Mouse (Mus musculus) liver, adult 2 months (tissue): Measurements from ENCODE around the gene Gm10644. TPM values are rescaled to one million over a fixed set of nuclear protein-coding genes. Genes with fewer than 3 reads are reported as not detected.

Experiments
- DNase-seq: peaks from one replicate; pipeline ENCODE4 v3.0.0-alpha.2; 2011; ENCODE audit warnings: low read depth, low spot score; ENCODE audit errors: extremely low read depth
- H3K27ac ChIP-seq: fragments of 200-500 bp; replicated peaks from 2 replicates; pipeline ENCODE4 v1.5.1; 2012; ENCODE audit warnings: low read depth, mild to moderate bottlenecking, control low read depth, inconsistent platforms, low read length; ENCODE audit not compliant: insufficient read depth
- H3K27me3 ChIP-seq: fragments of 200-500 bp; 2 replicates; pipeline ENCODE4 v1.6.1; 2012; ENCODE audit warnings: mild to moderate bottlenecking, moderate library complexity, low read length, inconsistent platforms; ENCODE audit not compliant: control insufficient read depth, insufficient read depth
- H3K36me3 ChIP-seq: fragments of 200-500 bp; 2 replicates; pipeline ENCODE4 v1.6.1; 2012; ENCODE audit warnings: low read length, inconsistent platforms; ENCODE audit not compliant: control insufficient read depth, insufficient read depth
- H3K4me1 ChIP-seq: fragments of 200-500 bp; 2 replicates; pipeline ENCODE4 v1.6.1; 2011; ENCODE audit warnings: low read length; ENCODE audit not compliant: control insufficient read depth, insufficient read depth
- H3K4me3 ChIP-seq: fragments of 200-500 bp; 2 replicates; pipeline ENCODE4 v1.5.1; 2011; ENCODE audit warnings: low read depth, mild to moderate bottlenecking, control low read depth, low read length, moderate library complexity; ENCODE audit not compliant: insufficient read depth
- H3K79me2 ChIP-seq: fragments of 200-500 bp; 2 replicates; pipeline ENCODE4 v1.6.1; 2012; ENCODE audit warnings: inconsistent platforms, mild to moderate bottlenecking, low read length, moderate library complexity; ENCODE audit not compliant: control insufficient read depth, insufficient read depth
- H3K9ac ChIP-seq: fragments of 200-500 bp; 2 replicates; pipeline ENCODE4 v1.6.1; 2012; ENCODE audit warnings: low read depth, mild to moderate bottlenecking, control low read depth, inconsistent platforms, low read length
- CTCF ChIP-seq: fragments of 200-500 bp; IDR thresholded peaks from 2 replicates; pipeline ENCODE4 v1.5.1; 2011; ENCODE audit warnings: low read depth, low read length, control low read depth
- POLR2A ChIP-seq: fragments of 200-500 bp; IDR thresholded peaks from 2 replicates; pipeline ENCODE4 v1.6.1; 2011; ENCODE audit warnings: low read length, control low read depth; ENCODE audit not compliant: insufficient read depth; ENCODE audit errors: extremely low read depth
- WGBS: fragments of 180-500 bp; shearing (Covaris S2); methylation state at CpG from one replicate; pipeline ENCODE4 v1.1.7; 2018; 5-methylcytosine and 5-hydroxymethylcytosine counted together
- polyA plus RNA-seq: library from polyadenylated mRNA; depleted of rRNA; stranded (reverse); fragments of >200 nt; gene quantifications from 2 replicates; pipeline ENCODE4 v1.2.3, GENCODE M21; 2012; rRNA removed
- total RNA-seq: library from RNA; depleted of rRNA; stranded (reverse); fragments of >200 nt; gene quantifications from 2 replicates; pipeline ENCODE4 v1.2.3, GENCODE M21; 2014; rRNA removed

The Gm10644 gene
- total RNA-seq: 1.8 and 2.0 TPM in 2 replicates
- polyA plus RNA-seq: 4.0 and 4.3 TPM in 2 replicates

GRCm38 (mm10) chr8:83955106-83955957 is at the start of gene Gm10644, which contains the start of gene Asf1b:
TSS of gene Gm10644 (minus strand) at chr8:83955205.
TSS of gene Asf1b (plus strand) at chr8:83955507.
- H3K79me2 ChIP-seq: no peaks in the 10 kb centered on the region
- H3K27me3 ChIP-seq: no peaks in the 10 kb centered on the region
- DNase-seq: peak; percentile 99
- no peaks in the 10 kb centered on the region for H3K36me3 ChIP-seq
- 0 out of 2 replicates have a peak, but pooled peaks cover 1% of the 10 kb centered on the region for H3K4me1 ChIP-seq
- under 1% methylated on average over 75 of the region's 75 CpGs for WGBS
- TF ChIP-seq POLR2A: peak; percentile 64; the same call in 1 of the 2 replicates
- TF ChIP-seq CTCF: peak; percentile 86
- peak within 1 kb of the TSS; percentile 75 for H3K4me3 ChIP-seq
- peak within 1 kb of the TSS; percentile 75 for H3K9ac ChIP-seq
- H3K27ac ChIP-seq: peak within 1 kb of the TSS; percentile 89

- Histone ChIP-seq H3K36me3 (no peaks in the 10 kb centered on the region), H3K27me3 (no peaks in the 10 kb centered on the region), H3K9ac (peak overlapping the region; percentile 88), H3K4me1 (peaks cover 16% of the 10 kb centered on the region), H3K79me2 (no peaks in the 10 kb centered on the region), H3K4me3 (peak overlapping the region; percentile 78), H3K27ac (peak overlapping the region; percentile 93)
- WGBS: under 1% methylated on average over 30 of the region's 30 CpGs
- TF ChIP-seq POLR2A (peak; percentile 79), CTCF (no peak)
- peak; percentile 91 for DNase-seq
Observed at GRCm38 (mm10) chr8:84004533-84005201, 49.7 kb upstream of the Gm10644 start.

DNA sequence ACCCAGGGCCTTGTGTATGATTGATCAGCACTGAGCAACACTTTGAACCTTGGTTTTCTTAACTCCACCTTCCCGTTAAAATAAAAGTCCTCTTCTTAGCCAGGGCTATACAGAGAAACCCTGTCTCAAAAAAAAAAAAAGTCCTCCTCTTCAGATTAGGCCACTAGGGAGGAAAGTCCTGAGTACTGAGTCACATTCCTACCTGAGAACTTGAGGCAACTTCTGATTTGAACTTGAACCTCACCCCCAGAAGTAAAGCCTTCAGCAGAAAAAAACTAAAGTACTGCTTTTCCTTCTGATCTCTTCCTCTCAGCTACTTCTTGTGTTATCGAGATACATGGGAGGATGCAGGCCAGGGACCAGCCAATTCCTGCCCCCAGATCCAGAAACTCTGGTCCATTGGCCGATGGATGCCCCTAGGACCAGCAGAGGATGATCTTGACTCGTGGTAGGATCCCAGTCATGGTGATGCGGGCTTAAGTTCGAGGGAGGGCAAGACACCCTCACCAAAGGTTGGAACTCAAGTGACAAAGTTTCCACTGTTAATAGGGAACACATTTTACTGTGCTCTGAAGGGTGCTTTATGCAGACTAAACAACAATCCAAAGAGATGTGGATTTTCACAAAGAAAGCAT is 48.7 kb upstream of the Gm10644 start:
- WGBS: 52% methylated on average over 6 of the region's 6 CpGs
- DNase-seq: peak; percentile 25
- H3K79me2 ChIP-seq: no peaks in the 10 kb centered on the region
- no peak for TF ChIP-seq CTCF
- TF ChIP-seq POLR2A: no peak
- H3K36me3 ChIP-seq: no peaks in the 10 kb centered on the region
- H3K27ac ChIP-seq: 0 out of 2 replicates have a peak overlapping the region, but pooled peaks have one; percentile 93
- H3K27me3 ChIP-seq: no peaks in the 10 kb centered on the region
- H3K4me3 ChIP-seq: peak overlapping the region; percentile 78; the same call in 1 of the 2 replicates
- no peak overlapping the region for H3K9ac ChIP-seq
- H3K4me1 ChIP-seq: peaks cover 25% of the 10 kb centered on the region

DNA sequence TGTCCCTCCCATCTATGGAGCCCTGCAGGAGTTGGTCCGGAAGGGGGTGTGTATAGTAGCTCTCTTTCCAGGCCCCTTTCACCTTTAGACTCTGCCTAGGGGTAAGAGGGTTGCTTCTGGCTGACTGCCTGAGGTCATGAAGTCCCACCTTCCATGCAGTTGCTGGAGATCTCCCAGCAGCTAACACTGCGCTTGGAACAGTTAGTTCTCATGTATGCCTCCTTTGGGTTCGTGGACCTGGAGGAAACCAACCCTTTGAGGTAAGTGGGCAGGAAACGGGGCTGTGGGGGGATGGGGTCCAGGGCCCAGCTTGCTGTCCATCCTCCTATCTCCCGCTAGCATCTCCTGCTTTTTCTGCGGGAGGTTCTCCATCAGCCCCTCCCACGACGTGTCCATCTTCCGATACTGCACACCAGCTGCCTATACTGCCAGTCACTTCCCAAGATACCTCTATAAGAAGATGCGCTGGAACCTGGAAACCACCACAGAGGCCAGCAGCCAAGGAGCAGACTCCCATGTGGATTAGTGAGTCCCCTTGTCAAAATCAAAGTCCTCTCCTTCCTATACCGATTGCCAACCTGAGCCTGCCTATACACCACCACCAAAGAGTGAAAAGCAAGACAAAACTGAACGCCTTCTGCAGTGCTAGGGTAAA is 48.1 kb upstream of the Gm10644 start:
- no peaks in the 10 kb centered on the region for H3K27me3 ChIP-seq
- WGBS: 35% methylated on average over 12 of the region's 12 CpGs
- H3K4me3 ChIP-seq: no peak overlapping the region
- H3K79me2 ChIP-seq: no peaks in the 10 kb centered on the region
- peaks cover 27% of the 10 kb centered on the region for H3K4me1 ChIP-seq
- TF ChIP-seq POLR2A: no peak
- TF ChIP-seq CTCF: no peak
- peak; percentile 56 for DNase-seq
- H3K27ac ChIP-seq: no peak overlapping the region
- no peak overlapping the region; the same call in 1 of the 2 replicates for H3K9ac ChIP-seq
- no peaks in the 10 kb centered on the region for H3K36me3 ChIP-seq

DNA sequence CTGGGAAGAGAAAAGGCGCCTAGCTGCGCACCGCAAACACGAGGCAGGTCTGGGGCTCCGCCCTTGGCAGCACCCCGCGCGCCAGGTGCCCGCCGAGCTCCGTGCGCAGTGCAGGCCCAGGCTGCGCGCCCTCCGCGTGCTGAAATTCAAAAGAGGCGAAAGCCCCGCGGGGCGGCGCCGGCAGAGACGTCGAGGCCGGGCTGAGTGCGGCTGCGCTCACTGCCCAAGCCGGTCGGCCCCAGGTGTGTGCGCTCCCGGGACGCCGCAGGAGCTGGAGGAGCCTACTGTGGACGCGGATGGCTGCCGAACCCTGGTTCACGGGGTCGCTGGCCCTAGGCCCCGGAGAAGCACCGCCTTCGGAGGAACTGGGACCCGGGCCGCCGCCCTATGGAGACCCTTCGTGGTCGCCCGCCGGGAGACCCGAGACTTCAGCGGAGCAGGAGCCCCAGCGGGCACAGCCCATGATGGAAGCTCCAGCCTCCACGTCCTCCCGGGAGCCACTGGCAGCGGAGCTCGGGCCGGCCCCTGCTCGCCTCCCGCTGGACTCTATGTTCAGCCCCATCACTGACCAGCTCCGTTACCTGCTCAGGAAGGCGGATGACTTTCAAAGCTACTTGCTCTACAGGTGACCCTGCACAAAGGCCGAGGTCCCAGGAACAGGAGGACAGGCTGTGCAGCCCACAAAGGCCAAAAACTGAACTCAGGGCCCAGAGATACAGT is 46.4 kb upstream of the Gm10644 start, which contains the start of gene 1700067K01Rik:
TSS of gene 1700067K01Rik (plus strand) at position 222 of the 720 bp plus-strand sequence.
- H3K27ac ChIP-seq: no peak within 1 kb of the TSS
- no peaks in the 10 kb centered on the region for H3K27me3 ChIP-seq
- H3K36me3 ChIP-seq: no peaks in the 10 kb centered on the region
- H3K79me2 ChIP-seq: no peaks in the 10 kb centered on the region
- 82% methylated on average over 61 of the region's 61 CpGs for WGBS
- DNase-seq: no peak
- H3K9ac ChIP-seq: no peak within 1 kb of the TSS
- peaks cover 27% of the 10 kb centered on the region for H3K4me1 ChIP-seq
- TF ChIP-seq CTCF (no peak), POLR2A (no peak)
- no peak within 1 kb of the TSS for H3K4me3 ChIP-seq
